Comparison of ENCODE assay signal across 23 mouse cellular contexts in the genomic region with DNA sequence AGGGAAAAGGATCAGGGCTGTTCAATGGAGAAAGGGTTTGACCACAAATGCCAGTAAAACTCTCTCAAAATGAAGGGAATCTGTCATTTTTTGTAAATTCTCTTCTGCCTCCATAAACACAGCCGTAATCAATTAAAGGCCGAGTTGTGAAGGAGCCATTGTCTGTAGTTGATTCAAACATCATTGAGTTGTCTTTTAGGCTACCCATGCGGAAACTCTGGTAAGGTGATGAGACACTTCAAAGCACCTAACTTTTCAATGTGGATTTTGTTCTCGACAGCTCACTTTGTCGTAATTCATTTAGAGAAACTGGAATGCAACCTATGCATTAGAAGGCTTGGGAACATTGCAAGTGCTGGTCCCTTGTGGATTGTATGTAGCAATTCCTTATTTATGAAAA.
A peak's percentile ranks its signal among the peaks of the same experiment; 100 is the strongest.
DNase-seq lines count a peak whose midpoint lies in the region; ATAC-seq and TF ChIP-seq lines count a peak whose summit lies in the region.
"Had no signal": no experiment of that assay in that cellular context is flagged by ENCODE, and none has a peak within 500 bp of the region (broad histone marks: within the 10 kb centered on the region; RNA-seq: fewer than 3 reads in every experiment).

No protein-coding gene starts in this region.

- H3K27ac ChIP-seq in embryonic facial prominence, embryonic 11.5 days (replicated peaks; ENCODE audit: low read depth, low read length) = no peak overlapping the region
- H3K27ac ChIP-seq in embryonic facial prominence, embryonic 10.5 days (replicated peaks) = no peak overlapping the region
- H3K27ac ChIP-seq in intestine, embryonic 15.5 days = no peak overlapping the region
- H3K27ac ChIP-seq: embryonic facial prominence, embryonic 12.5 days; gastrocnemius, adult 2 months; heart, embryonic 13.5 days; hindbrain, embryonic 12.5 days had no signal

- H3K9me3 ChIP-seq in embryonic facial prominence, embryonic 11.5 days (replicated peaks; ENCODE audit: control insufficient read depth, low read length) = no peaks in the 10 kb centered on the region
- H3K9me3 ChIP-seq in embryonic facial prominence, embryonic 10.5 days = no peaks in the 10 kb centered on the region
- no peaks in the 10 kb centered on the region for H3K9me3 ChIP-seq in intestine, embryonic 15.5 days
- H3K9me3 ChIP-seq: embryonic facial prominence, embryonic 12.5 days; heart, embryonic 13.5 days; hindbrain, embryonic 12.5 days had no signal

- no peak for ATAC-seq in embryonic facial prominence, embryonic 11.5 days (replicated peaks; ENCODE audit: insufficient number of reproducible peaks, low FRiP score, low TSS enrichment, low read depth)
- no peak for ATAC-seq in intestine, embryonic 15.5 days
- ATAC-seq: activated CD4-positive, CD25-positive, alpha-beta regulatory T cell, adult 4 months; forebrain, embryonic 16.5 days; hindbrain, embryonic 16.5 days; inflammation-experienced regulatory T-cells, adult 6 months; Patski had no signal

- DNase-seq in embryonic facial prominence, embryonic 11.5 days (ENCODE audit: low spot score) = peak; percentile 31
- DNase-seq in embryonic facial prominence, embryonic 10.5 days (ENCODE audit: low spot score) = no peak
- peak; percentile 35 for DNase-seq in brain, embryonic 14.5 days (ENCODE audit: low read depth)
- peak; percentile 9 for DNase-seq in forelimb bud, embryonic 11.5 days (ENCODE audit: low read depth, low spot score)
- DNase-seq in heart, postnatal 10 days = no peak
- no peak for DNase-seq in left cerebral cortex, postnatal 36 days (ENCODE audit: low spot score in 2 of 2)
- DNase-seq: adrenal gland, postnatal 14 days; cerebellum, adult 18-20 months; cerebellum, adult 9-11 months; gastrocnemius, adult 2 months; gastrocnemius, postnatal 36 days; heart, adult 11 months; heart, postnatal 4 days; kidney, adult 11 months had no signal

- TF ChIP-seq POLR2A in brain, embryonic 14.5 days (IDR thresholded peaks at IDR 0.05; ENCODE audit: borderline replicate concordance, extremely low read depth, insufficient read depth, insufficient read length, poor library complexity, severe bottlenecking) = no peak

- H3K4me2 ChIP-seq in embryonic facial prominence, embryonic 11.5 days (ENCODE audit: low read depth, low read length) = no peak overlapping the region
- no peak overlapping the region for H3K4me2 ChIP-seq in intestine, embryonic 15.5 days (replicated peaks)
- H3K4me2 ChIP-seq: embryonic facial prominence, embryonic 12.5 days; heart, embryonic 13.5 days; hindbrain, embryonic 12.5 days had no signal

- no peaks in the 10 kb centered on the region for H3K36me3 ChIP-seq in embryonic facial prominence, embryonic 11.5 days (replicated peaks; ENCODE audit: control insufficient read depth, insufficient read depth, low read depth, low read length)
- H3K36me3 ChIP-seq in embryonic facial prominence, embryonic 10.5 days (replicated peaks) = no peaks in the 10 kb centered on the region
- H3K36me3 ChIP-seq in intestine, embryonic 15.5 days = no peaks in the 10 kb centered on the region
- H3K36me3 ChIP-seq: embryonic facial prominence, embryonic 12.5 days; heart, embryonic 13.5 days; hindbrain, embryonic 12.5 days had no signal

- no peak overlapping the region for H3K4me3 ChIP-seq in embryonic facial prominence, embryonic 11.5 days (ENCODE audit: low read depth, low read length)
- H3K4me3 ChIP-seq in embryonic facial prominence, embryonic 10.5 days = no peak overlapping the region
- no peak overlapping the region for H3K4me3 ChIP-seq in intestine, embryonic 15.5 days (replicated peaks)
- H3K4me3 ChIP-seq: embryonic facial prominence, embryonic 12.5 days; gastrocnemius, adult 2 months; heart, embryonic 13.5 days; hindbrain, embryonic 12.5 days had no signal

- H3K4me1 ChIP-seq in embryonic facial prominence, embryonic 11.5 days (ENCODE audit: control insufficient read depth, insufficient read depth, low read length) = no peaks in the 10 kb centered on the region
- peaks cover 11% of the 10 kb centered on the region for H3K4me1 ChIP-seq in embryonic facial prominence, embryonic 10.5 days
- H3K4me1 ChIP-seq in intestine, embryonic 15.5 days (replicated peaks) = no peaks in the 10 kb centered on the region
- H3K4me1 ChIP-seq: embryonic facial prominence, embryonic 12.5 days; heart, embryonic 13.5 days; hindbrain, embryonic 12.5 days had no signal

- TF ChIP-seq CTCF in brain, embryonic 14.5 days (IDR thresholded peaks at IDR 0.05; ENCODE audit: borderline replicate concordance, extremely low read depth, insufficient read depth, insufficient read length) = no peak

- H3K27me3 ChIP-seq in embryonic facial prominence, embryonic 11.5 days (ENCODE audit: control insufficient read depth, insufficient read depth, low read length) = no peaks in the 10 kb centered on the region
- H3K27me3 ChIP-seq in embryonic facial prominence, embryonic 10.5 days (replicated peaks; ENCODE audit: low read depth, poor library complexity, severe bottlenecking) = no peaks in the 10 kb centered on the region
- H3K27me3 ChIP-seq in intestine, embryonic 15.5 days (replicated peaks) = no peaks in the 10 kb centered on the region
- H3K27me3 ChIP-seq: embryonic facial prominence, embryonic 12.5 days; heart, embryonic 13.5 days; hindbrain, embryonic 12.5 days had no signal

- intact Hi-C loops in heart, postnatal 10 days (cut with DNase I) = no loop called here
- intact Hi-C loops in left cerebral cortex, postnatal 36 days (cut with DNase I) = no loop called here

- no peak overlapping the region for H3K9ac ChIP-seq in embryonic facial prominence, embryonic 11.5 days (replicated peaks; ENCODE audit: low read length)
- H3K9ac ChIP-seq in intestine, embryonic 15.5 days = no peak overlapping the region
- H3K9ac ChIP-seq: embryonic facial prominence, embryonic 12.5 days; heart, embryonic 13.5 days; hindbrain, embryonic 12.5 days had no signal

- 22% methylated on average over 5 of the region's 5 CpGs for WGBS in embryonic facial prominence, embryonic 11.5 days
- 15% methylated on average over 5 of the region's 5 CpGs for WGBS in embryonic facial prominence, embryonic 10.5 days
- 75% methylated on average over 5 of the region's 5 CpGs for WGBS in intestine, embryonic 15.5 days

Comparison
In these comparisons a context has a peak if more than half of its experiments do, and no peak if none do; other contexts are left out.
1. DNase-seq: peak in embryonic facial prominence, embryonic 11.5 days (single experiment), brain, embryonic 14.5 days (single experiment) and forelimb bud, embryonic 11.5 days (single experiment); none in embryonic facial prominence, embryonic 10.5 days (single experiment), heart, postnatal 10 days (0 of 2) and left cerebral cortex, postnatal 36 days (0 of 2).